Mouse (Mus musculus) retina, postnatal 1 day (tissue): ENCODE measurements around the gene Atp23.
"Not testable (repeated sequence)": the region's sequence is repeated elsewhere in the genome, so short reads cannot be mapped to it uniquely, and the experiment has no call there.

Experiments used
- DNase-seq: peaks from one replicate; pipeline ENCODE4 v3.0.0-alpha.2; 2012

Atp23 gene

DNA sequence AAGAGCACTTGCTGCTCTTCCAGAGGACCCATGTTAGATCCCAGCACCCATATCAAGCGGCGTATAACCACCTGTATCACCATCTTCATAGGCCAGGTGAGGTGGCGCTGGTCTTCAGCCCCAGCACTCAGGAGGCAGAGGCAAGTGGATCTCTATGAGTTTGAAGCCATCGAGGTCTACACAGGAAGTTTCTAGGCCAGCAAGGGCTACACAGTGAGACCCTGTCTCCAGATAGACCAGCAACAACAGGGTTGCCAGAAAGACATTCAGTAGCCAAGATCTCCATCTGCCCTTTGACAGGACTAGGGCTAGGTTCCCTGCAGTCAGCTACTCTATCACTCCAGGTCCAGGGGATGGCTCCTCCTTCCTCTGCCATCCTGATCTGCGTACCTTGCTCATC is 5.7 kb upstream of the Atp23 start:
- DNase-seq = no peak

DNA sequence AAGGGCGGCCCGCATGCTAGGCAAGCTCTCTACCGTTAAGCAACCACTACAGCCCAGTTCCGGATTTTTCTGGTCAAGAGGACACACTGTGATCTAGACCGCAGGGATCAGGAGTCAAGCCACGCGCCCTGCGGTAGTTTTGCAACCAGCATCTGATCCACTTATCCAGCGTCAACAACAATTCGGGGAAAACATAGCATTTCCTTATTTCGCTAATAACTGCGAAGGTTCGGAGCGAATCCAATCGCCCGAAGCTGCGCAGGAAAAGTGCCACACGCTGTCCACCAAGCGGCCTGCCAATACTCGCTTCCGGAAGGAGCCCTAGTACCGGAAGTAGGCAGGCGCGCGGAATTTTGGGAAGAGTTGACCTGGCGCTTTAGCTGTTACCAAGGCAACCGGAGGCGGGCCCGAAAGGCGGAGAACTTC is 4.5 kb upstream of the Atp23 start:
- DNase-seq = peak; percentile 97

DNA sequence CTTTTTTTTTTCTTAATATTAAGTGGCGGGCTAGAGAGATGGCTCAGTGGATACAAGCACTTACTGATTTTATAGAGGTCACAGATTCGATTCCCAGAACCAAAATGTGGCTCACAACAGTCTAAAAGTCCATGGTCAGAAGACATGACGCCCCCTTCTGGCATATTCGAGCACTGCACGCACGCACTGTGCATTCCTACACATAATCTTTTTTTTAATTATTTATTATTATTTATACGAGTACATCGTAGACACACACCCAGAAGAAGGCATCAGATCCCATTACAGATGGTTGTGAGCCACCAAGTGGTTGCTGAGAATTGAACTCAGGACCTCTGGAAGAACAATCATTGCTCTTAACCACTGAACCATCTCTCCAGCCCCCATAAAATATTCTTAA is 3.9 kb upstream of the Atp23 start:
- no peak for DNase-seq

DNA sequence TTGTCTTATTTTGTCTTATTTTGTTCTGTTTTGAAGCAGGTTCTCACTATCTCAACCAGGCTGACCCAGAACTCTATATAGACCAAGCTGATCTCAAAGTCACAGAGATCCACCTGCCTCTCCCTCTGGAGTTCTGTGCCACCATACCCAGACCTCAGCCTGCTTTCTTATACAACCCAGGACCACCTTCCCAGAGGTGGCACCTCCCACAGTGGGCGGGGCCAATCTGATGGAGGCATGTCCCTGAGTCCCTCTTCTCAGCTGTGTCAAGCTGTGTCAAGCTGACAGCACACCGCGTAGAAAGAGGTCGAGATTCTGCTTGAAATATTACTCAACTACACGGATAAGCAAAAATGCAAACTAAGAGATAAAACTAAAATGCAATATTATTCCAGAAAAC is 3.1 kb upstream of the Atp23 start:
- DNase-seq = peak; percentile 48

DNA sequence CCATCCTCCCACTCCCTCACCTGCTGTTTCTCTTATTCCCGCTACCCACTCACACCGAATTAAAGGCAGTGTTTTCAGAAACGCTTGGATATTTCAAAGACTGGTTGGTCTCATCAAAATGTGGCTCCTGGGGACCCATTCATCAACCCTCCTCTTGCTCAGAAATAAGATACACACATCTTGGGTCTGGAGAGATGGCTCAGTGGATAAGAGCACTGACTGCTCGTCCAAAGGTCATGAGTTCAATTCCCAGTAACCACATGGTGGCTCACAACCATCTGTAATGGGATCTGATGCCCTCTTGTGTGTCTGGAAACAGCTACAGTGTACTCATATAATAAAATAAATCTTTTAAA is 311 bp upstream of the Atp23 start:
- DNase-seq = no peak

DNA sequence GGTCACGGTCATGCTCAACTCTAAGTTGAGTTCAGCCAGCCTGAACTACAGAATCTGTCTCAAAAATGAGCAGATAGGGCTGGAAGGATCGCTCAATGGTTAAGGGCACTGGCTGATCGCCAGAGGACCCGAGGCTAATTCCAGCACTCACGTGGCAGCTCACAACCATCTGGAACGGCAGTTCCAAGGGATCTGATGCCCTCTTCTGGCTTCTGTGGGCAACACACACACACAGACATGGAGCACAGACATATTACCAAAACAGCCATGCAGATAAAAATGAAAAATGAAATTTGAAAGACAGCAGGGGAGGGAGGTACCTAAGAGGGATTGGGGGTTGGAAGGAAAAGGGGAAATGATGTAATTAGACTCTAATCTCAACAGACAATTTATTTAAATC is 5.3 kb downstream of the Atp23 start:
- DNase-seq = peak; percentile 37

DNA sequence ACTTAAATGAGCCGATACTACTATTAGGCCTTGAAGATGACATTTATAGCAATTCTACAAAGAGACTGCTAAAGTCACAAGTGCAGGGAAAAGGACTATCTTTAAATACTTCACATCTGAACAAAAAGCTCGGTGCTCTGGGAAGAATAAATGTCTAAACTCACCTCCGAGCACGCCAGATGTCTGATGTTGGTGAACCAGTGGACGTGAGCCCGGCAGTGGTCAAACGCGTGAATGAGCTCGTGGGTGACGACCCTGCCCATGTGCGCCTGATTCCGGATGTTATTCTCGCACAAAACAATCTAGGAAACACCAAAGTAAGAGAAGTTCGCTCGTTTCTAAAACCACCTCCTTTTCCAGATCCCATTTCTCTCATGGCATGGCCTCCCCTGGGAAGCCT is 7.1 kb downstream of the Atp23 start:
- DNase-seq = no peak

DNA sequence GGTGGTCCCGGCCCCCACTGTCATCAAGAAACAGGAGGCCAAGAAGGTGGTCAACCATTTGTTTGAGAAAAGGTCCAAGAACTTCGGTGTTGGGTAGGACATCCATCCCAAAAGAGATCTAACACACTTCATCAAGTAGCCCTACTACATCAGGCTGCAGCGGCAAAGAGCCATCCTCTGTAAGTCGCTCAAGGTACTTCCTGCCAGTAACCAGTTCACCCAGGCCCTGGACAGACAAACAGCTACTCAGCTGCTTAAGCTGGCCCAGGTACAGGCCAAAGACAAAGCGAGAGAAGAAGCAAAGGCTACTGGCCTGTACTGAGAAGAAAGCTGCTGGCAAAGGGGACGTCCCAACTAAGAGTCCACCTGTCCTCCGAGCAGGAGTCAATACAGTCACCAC is 8.0 kb downstream of the Atp23 start:
- no peak for DNase-seq

DNA sequence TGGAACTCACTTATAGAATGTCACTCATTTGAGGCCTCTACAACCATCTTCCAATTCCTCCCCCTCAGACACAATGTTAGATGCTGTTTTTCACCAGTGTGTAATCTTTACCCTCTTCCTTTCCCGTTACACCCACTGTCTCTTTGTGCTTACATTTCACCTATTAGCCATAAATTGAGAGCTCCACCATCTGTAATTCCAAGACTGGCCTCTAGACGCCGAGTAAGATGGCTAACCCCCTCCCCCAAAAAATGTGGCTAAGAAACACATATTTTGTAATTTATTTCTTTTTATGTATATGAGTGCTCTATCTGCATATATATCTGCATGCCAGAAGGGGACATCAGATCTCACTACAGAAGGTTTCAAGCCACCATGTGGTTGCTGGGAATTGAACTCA is 27.4 kb downstream of the Atp23 start:
- DNase-seq = no peak

DNA sequence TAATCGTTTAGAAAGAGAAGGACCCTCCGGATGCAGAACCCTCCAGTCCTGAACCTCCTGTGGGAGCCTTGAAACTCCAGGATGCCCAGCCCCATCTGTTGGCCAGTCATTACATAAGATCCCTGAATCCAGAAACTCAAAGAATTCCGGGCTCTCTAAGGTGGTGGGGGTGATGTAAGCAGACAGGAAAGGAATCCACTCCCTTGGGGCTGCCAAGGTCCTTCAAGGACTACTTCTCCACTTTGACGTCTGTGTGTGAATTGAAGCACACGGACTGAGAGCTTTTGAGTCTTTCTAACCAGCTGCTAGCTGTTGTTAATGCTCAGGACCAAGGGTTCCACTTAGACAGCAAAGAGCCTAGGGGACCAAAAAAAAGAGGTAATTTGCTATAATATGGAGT is 28.9 kb downstream of the Atp23 start:
- DNase-seq = no peak

DNA sequence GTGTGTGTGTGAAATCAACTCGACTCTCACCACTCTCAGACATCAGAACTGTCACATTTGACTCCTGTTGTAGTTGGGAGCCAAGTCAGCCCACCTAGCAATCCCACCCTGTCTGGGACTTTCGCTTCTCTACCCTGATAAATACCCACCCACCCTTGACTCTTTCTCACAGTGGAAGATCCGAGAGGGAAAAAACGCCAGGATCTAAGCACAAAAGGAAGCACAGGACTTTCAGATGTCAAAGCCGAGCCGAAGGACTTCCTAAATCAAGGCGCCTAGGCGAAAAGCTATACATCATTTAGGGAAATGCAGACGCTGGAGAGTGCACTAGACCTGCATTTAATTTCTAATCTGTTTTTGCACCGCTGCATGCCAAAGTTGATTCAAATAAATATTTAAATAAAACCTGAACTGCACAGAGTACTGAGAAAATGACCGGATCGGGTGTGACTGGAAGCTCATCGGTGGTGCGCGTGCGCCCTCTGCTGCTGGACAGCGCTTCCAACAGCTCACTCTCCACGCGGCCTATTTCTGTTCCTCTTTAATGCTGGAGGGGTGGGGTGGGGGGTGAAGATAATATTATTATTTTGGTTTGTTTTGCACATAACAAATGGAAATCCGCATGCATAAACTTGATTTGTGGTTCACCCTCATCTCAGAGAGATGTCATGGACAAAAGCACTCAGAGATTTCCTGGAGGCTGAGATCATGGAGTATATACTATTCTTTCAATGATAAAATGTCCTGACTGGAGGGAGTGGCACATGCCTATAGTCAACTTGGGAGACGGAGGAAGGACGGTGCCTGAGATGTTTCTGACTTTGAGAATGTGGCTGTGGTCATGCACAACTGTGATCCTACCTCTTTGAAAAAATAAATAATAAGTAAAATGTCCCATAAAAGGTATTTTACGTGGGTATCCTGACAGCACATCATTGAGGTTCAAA is 31.5 kb downstream of the Atp23 start:
- DNase-seq = peak; percentile 73

DNA sequence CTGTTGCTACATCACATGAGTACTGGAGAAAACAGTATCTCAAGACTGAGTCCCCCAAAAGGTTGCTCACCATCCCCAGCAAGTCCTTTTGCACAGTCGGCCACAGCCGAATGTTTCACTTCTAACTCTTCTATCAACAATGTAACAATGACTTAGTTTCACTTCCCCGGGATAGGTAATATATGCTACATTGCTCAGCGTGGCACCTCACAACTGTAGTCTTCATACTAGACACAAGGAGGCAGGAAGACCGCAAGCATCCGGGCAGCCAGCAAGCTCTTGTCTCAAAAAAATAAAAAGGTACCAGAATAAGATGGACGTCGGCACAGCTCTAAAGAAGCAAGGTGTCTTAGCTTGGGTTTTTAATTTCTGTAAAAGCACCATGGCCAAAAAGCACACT is 35.9 kb downstream of the Atp23 start:
- DNase-seq = no peak

DNA sequence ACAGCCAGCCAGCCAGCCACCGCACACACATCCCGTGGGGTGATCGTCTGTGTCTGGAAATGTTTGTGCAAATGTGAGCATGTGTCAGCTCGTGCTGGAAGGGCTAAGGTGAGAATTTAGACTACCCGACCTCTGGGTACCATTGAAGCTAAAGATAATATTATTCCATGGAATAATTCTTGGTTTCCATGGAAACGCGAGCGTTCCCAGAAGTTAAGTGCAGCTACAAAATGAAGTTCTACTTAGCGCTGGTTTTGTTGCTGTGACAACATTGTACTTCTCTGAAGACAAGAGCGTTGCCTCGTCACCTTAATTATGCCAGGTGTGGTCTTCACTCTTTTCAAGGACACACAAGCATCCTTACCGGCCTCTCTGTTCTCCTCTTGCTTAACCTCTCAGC is 39.0 kb downstream of the Atp23 start:
- no peak for DNase-seq

DNA sequence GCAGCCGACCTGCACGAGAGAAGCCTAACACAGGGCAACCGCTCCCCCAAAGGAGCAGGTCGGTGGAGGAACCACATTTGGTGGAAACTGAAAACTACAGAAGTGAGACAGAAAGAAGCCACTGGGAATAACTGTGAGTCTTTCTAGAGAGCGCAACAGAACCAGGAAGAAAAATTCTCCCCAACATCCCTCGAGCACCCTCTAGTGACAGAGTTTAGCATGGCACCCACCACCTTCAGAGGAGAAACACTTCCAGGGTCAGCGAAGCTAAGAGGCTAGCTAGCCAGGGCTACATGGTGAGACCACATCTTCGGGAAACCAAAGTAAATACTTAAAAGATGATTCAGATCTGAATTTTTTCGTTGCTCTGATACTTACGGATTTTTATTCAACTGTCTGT is 47.9 kb downstream of the Atp23 start:
- peak; percentile 31 for DNase-seq

DNA sequence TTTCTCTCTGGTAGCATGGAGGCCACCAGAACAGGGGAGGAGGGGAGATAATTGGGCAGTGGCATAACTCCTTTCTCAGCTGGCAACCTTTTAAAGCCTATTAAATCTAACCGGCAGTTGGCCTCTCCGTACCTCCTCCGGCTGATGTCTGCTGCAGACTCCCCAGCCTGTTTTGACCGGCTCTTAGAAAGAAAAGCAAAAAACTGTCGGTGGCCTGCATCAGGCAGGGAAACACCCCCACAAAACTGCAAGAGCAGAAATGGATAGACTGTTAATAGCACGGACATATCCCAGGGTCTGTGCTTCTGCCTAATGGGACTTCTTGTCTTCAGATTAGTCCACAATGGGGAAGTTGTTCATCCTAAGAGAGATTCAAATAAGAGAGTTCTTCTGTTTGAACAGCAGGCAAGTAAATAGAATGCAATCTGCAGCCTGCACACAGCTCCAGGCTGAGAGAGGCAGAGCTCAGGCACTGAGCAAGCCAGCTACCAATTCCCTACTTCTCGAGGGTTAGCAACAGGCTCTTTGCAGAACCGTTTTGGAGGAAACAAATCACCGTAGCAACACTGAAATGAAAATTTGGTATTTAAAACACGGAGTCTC is 55.7 kb downstream of the Atp23 start:
- DNase-seq = peak; percentile 82

DNA sequence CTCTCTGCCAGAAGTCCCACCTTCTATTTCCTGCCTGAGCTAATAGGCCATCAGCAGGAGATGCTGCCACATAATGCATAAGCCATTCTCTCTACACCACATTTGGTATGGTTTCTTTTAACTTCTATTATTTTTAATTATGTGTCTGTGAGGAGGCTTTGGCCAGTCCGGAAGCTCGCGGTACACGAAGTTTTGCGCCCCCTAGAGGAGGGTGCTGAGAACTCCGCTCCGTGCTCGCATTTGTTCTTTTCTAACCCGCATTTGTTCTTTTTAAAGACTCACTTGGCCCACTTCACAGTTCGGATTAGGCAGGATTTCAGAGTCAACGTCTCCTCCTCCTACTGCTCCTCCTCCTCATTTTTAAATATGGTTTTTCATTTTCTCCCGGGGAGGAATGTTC is 56.5 kb downstream of the Atp23 start:
- peak; percentile 70 for DNase-seq

DNA sequence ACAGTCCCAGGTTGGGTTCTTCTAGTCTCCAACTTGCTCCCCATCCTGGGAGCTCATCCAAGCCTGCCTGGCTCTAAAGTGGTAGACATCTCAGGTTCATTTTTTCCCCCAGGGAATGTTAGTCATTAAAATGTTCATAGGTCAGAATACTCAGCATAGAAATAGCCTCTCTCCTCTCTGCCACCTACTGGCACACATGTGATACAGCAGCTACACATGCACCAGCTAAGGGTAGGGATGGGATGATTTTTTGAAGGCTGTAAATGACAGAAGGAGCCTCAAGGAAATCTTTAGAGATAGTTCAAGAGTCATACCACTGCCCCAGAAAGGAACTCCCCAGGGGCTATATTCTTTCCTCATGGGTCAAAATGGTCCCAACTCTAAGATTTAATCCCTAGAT is 60.9 kb downstream of the Atp23 start:
- DNase-seq = no peak

DNA sequence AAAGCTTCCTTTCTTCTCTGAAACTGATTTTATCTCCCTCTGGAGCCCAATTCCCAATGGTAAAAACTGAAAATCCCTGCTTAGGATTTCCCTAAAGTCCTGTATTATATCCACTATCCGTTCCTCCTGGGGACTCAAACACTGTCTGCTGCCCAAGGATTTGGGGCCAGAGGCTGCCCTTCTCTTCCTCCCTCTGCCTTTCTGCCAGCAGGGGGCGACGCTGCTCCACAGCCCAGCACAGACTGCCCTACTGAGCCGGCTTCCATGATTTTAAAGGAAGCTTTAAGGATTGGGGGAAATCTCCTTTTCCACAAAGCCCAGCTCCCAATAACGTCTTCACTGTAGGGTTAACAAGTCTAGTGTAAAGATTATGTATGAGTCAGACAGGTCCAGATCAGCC is 68.1 kb downstream of the Atp23 start:
- DNase-seq = peak; percentile 51

DNA sequence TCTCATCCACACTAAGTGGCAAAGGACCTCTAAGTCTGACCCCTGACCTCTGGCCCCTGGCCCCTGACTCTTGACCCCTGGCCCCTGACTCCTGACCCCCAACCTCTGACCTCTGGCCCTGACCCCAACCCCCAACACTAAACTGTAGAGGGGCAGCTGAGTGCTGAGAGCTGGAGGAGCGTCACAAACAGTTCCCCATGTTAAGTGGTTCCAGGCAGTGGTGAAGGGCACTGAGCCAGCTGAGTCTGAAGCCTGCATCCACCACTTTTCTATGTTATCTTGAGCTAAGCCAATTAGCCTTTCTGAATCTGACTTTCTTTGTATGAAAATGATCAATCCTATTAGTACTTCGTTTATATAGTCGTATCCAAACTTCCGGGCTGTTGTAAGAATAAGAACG is 69.8 kb downstream of the Atp23 start:
- no peak for DNase-seq

DNA sequence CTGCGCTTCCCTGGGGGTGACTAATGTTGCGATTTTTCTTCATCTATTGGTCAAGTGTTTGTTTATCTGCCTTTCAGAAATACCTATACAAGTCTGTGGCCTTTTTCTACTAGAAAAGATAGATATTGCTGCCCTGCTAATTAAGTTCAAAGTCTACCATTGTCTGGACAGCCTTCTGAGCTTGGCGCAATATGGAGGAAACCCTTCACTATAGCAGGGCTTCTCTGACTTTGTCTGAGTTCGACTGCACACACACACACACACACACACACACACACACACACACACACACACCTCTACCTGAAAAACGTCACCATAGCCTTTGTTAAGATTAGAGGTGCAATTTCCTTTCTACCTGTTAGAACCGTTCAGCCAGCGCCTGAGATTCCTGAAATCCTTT is 72.5 kb downstream of the Atp23 start:
- no peak for DNase-seq

DNA sequence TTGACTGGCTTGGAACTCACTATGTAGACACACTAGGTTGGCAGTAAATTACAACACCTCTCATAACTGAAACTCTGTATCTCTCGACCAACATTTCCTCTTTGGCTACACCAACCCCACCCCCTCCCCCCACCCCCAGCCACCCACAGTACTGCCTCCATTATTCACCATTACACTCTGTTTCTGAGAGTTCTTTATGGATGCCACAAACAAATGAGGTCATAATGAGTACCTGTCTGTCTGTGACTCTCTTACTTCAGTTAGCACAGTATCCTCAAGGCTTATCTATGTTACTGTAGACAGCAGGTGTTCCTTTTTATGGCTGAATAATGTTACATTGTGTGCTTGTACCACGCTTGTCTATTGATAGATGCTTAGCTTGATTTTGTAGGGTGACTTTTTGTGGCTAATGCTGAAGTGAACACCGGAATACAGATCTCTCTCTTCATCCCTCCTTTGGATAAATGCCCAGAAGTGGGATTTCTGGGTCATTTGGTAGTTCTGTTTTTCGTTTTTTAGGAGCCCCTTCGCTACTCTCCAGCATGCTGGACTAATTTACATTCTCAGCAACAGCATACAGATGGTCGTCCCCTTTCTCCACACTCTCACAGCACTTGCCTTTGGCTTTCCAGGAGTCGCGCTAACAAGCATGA is 73.1 kb downstream of the Atp23 start:
- DNase-seq = no peak

DNA sequence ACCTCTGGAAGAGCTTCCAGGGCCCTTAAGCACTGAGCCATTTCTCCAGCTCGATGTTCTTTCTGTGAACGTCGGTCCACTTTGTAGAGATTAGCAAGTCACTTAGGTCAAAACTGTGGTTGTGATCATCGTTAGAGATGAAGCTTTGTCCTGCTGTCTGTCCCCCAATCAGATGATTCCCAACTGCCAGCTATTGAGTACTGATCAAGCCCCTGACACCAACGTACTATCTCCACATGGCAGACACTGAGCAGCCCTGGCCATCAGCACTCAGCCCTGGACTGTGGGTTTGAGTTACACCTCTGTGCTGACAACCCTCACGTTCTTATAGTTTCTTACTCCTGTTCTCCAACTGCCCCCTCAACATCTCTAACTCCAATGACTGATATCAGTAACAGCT is 74.2 kb downstream of the Atp23 start:
- DNase-seq = no peak

DNA sequence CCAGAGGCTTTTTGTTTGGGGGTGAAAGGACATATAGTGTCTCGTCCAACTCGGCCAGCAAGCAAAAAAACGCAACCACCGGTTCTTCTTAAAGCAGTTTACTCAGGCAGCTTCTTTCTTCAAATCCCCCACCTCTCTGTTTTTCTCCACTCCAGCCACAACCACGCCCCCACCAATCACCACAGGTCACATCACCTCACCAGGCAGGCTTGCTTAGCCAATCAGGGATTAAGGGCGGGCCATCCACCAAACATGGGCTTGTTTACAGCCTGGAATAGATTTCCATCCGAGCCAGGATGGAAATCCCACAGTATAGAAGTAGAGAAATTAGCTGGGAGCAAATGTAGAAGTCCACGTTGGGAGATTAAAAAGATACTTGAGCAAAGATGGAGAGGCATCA is 74.9 kb downstream of the Atp23 start:
- not testable (repeated sequence) for DNase-seq

DNA sequence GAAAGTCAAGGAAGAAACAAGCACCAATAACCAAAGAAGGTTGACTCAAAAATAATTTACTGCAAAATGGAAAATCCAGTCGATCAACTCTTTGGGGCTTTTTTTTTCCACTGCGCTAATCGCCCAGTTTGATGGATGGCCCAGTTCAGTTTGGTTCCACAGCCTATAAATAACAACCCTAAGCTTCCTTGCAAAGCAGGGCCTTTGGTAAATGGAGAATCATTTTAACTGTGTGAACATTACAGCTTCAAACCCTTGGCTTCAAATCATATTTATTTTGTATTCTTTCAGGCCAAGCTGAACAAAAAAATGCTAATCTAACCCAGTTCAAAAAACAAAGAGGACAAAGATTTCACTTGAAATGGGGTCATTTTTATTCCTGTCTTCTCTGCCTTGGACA is 78.7 kb downstream of the Atp23 start:
- DNase-seq = no peak
